Mouse (Mus musculus): ENCODE data around the gene Pced1b. TPM values are rescaled to one million over a fixed set of nuclear protein-coding genes. Genes with fewer than 3 reads are reported as not detected.
"Not testable (repeated sequence)": the region's sequence is repeated elsewhere in the genome, so short reads cannot be mapped to it uniquely, and the experiment has no call there.

The Pced1b gene
- 38.2 and 41.0 TPM in 2 replicates for polyA plus RNA-seq (2011; ENCODE audit: insufficient read depth, insufficient read length, low read depth, missing spikeins)

- no peaks in the 10 kb centered on the region for H3K4me1 ChIP-seq (ENCODE audit: control insufficient read depth, insufficient read depth, low read length)
Observed at GRCm38 (mm10) chr15:97246911-97247790, at the start of gene Pced1b, which contains the start of gene Amigo2. TSS of gene Pced1b (plus strand) at chr15:97247107. TSS of gene Amigo2 (minus strand) at chr15:97247287.

GRCm38 (mm10) chr15:97204889-97205288 is 42.0 kb upstream of the Pced1b start:
- H3K4me1 ChIP-seq (ENCODE audit: control insufficient read depth, insufficient read depth, low read length) = no peaks in the 10 kb centered on the region
- no peak overlapping the region for H3K27ac ChIP-seq (ENCODE audit: insufficient read depth, low read length)
- H3K9me3 ChIP-seq (replicated peaks; ENCODE audit: control insufficient read depth, insufficient read depth, low read length, poor library complexity, severe bottlenecking) = peaks cover 10% of the 10 kb centered on the region
- no peaks in the 10 kb centered on the region for H3K27me3 ChIP-seq (ENCODE audit: control insufficient read depth, insufficient read depth, low read length, poor library complexity, severe bottlenecking)
- no peaks in the 10 kb centered on the region for H3K36me3 ChIP-seq (ENCODE audit: control insufficient read depth, insufficient read depth, low read length, poor library complexity, severe bottlenecking)
- no peak overlapping the region for H3K4me3 ChIP-seq (ENCODE audit: low read depth, low read length)
- no peak for TF ChIP-seq EP300 (IDR thresholded peaks at IDR 0.05; ENCODE audit: insufficient read depth, low read depth, low read length)
- no peak overlapping the region for H3K9ac ChIP-seq (ENCODE audit: low read depth, poor library complexity, severe bottlenecking)

More at GRCm38 (mm10) chr15:97246911-97247790, at the start of gene Pced1b, which contains the start of gene Amigo2:
- TF ChIP-seq CTCF (IDR thresholded peaks at IDR 0.05; ENCODE audit: low read depth, low read length) (no peak), EP300 (IDR thresholded peaks at IDR 0.05; ENCODE audit: insufficient read depth, low read depth, low read length) (no peak), POLR2A (IDR thresholded peaks at IDR 0.05; ENCODE audit: insufficient read depth, low read length) (no peak)
- no peaks in the 10 kb centered on the region for H3K36me3 ChIP-seq (ENCODE audit: control insufficient read depth, insufficient read depth, low read length, poor library complexity, severe bottlenecking)
- peak within 1 kb of the TSS; percentile 51 for H3K4me3 ChIP-seq (ENCODE audit: low read depth, low read length)
- no peak within 1 kb of the TSS for H3K27ac ChIP-seq (ENCODE audit: insufficient read depth, low read length)
- no peaks in the 10 kb centered on the region for H3K27me3 ChIP-seq (ENCODE audit: control insufficient read depth, insufficient read depth, low read length, poor library complexity, severe bottlenecking)
- H3K9ac ChIP-seq (ENCODE audit: low read depth, poor library complexity, severe bottlenecking) = peak within 1 kb of the TSS; percentile 94
- H3K9me3 ChIP-seq (replicated peaks; ENCODE audit: control insufficient read depth, insufficient read depth, low read length, poor library complexity, severe bottlenecking) = no peaks in the 10 kb centered on the region

GRCm38 (mm10) chr15:97205776-97206175 is 41.1 kb upstream of the Pced1b start:
- Histone ChIP-seq H3K4me3 (ENCODE audit: low read depth, low read length) (no peak overlapping the region), H3K9ac (ENCODE audit: low read depth, poor library complexity, severe bottlenecking) (no peak overlapping the region), H3K36me3 (ENCODE audit: control insufficient read depth, insufficient read depth, low read length, poor library complexity, severe bottlenecking) (no peaks in the 10 kb centered on the region), H3K27ac (ENCODE audit: insufficient read depth, low read length) (no peak overlapping the region), H3K27me3 (ENCODE audit: control insufficient read depth, insufficient read depth, low read length, poor library complexity, severe bottlenecking) (no peaks in the 10 kb centered on the region), H3K4me1 (ENCODE audit: control insufficient read depth, insufficient read depth, low read length) (no peaks in the 10 kb centered on the region), H3K9me3 (replicated peaks; ENCODE audit: control insufficient read depth, insufficient read depth, low read length, poor library complexity, severe bottlenecking) (peaks cover 10% of the 10 kb centered on the region)
- TF ChIP-seq CTCF (IDR thresholded peaks at IDR 0.05; ENCODE audit: low read depth, low read length) (no peak), EP300 (IDR thresholded peaks at IDR 0.05; ENCODE audit: insufficient read depth, low read depth, low read length) (no peak), POLR2A (IDR thresholded peaks at IDR 0.05; ENCODE audit: insufficient read depth, low read length) (no peak)

GRCm38 (mm10) chr15:97206506-97206905 is 40.4 kb upstream of the Pced1b start:
- Histone ChIP-seq H3K9me3 (replicated peaks; ENCODE audit: control insufficient read depth, insufficient read depth, low read length, poor library complexity, severe bottlenecking) (peaks cover 10% of the 10 kb centered on the region), H3K36me3 (ENCODE audit: control insufficient read depth, insufficient read depth, low read length, poor library complexity, severe bottlenecking) (no peaks in the 10 kb centered on the region), H3K4me1 (ENCODE audit: control insufficient read depth, insufficient read depth, low read length) (no peaks in the 10 kb centered on the region), H3K4me3 (ENCODE audit: low read depth, low read length) (no peak overlapping the region), H3K9ac (ENCODE audit: low read depth, poor library complexity, severe bottlenecking) (no peak overlapping the region), H3K27ac (ENCODE audit: insufficient read depth, low read length) (no peak overlapping the region), H3K27me3 (ENCODE audit: control insufficient read depth, insufficient read depth, low read length, poor library complexity, severe bottlenecking) (no peaks in the 10 kb centered on the region)
- TF ChIP-seq POLR2A (IDR thresholded peaks at IDR 0.05; ENCODE audit: insufficient read depth, low read length) (no peak), EP300 (IDR thresholded peaks at IDR 0.05; ENCODE audit: insufficient read depth, low read depth, low read length) (no peak), CTCF (IDR thresholded peaks at IDR 0.05; ENCODE audit: low read depth, low read length) (no peak)

- H3K9me3 ChIP-seq (replicated peaks; ENCODE audit: control insufficient read depth, insufficient read depth, low read length, poor library complexity, severe bottlenecking) = peaks cover 10% of the 10 kb centered on the region
- H3K4me1 ChIP-seq (ENCODE audit: control insufficient read depth, insufficient read depth, low read length); H3K9ac ChIP-seq (ENCODE audit: low read depth, poor library complexity, severe bottlenecking); H3K27ac ChIP-seq (ENCODE audit: insufficient read depth, low read length); H3K27me3 ChIP-seq (ENCODE audit: control insufficient read depth, insufficient read depth, low read length, poor library complexity, severe bottlenecking); H3K36me3 ChIP-seq (ENCODE audit: control insufficient read depth, insufficient read depth, low read length, poor library complexity, severe bottlenecking); H3K4me3 ChIP-seq (ENCODE audit: low read depth, low read length): not testable (repeated sequence)
Observed at GRCm38 (mm10) chr15:97209754-97210153, 37.2 kb upstream of the Pced1b start.
